Mouse (Mus musculus) mesoderm, embryonic 11.5 days (tissue): Measurements from ENCODE around the gene Acap2.

ENCODE experiments used
- DNase-seq: peaks from one replicate; pipeline ENCODE4 v3.0.0-alpha.2; 2012; ENCODE audit warnings: low read depth, low spot score

The Acap2 gene

GRCm38 (mm10) chr16:31205726-31206125 is 4.7 kb upstream of the Acap2 start:
- DNase-seq, result no peak

GRCm38 (mm10) chr16:31205187-31205586 is 4.1 kb upstream of the Acap2 start:
- no peak for DNase-seq

- DNase-seq, result no peak
Observed at GRCm38 (mm10) chr16:31204216-31204615, 3.2 kb upstream of the Acap2 start.

- DNase-seq, result no peak
Observed at GRCm38 (mm10) chr16:31201704-31202103, 659 bp upstream of the Acap2 start.

GRCm38 (mm10) chr16:31199926-31200789 is 887 bp downstream of the Acap2 start:
- DNase-seq, result peak; percentile 64

- peak; percentile 30 for DNase-seq
Observed at GRCm38 (mm10) chr16:31199591-31199925, 1.5 kb downstream of the Acap2 start.

GRCm38 (mm10) chr16:31196971-31197370 is 4.1 kb downstream of the Acap2 start:
- DNase-seq, result no peak

- peak; percentile 30 for DNase-seq
Observed at GRCm38 (mm10) chr16:31192526-31192925, 8.5 kb downstream of the Acap2 start.

- DNase-seq, result no peak
Observed at GRCm38 (mm10) chr16:31191818-31192217, 9.2 kb downstream of the Acap2 start.

GRCm38 (mm10) chr16:31190426-31190825 is 10.6 kb downstream of the Acap2 start:
- DNase-seq, result no peak

- DNase-seq, result no peak
Observed at GRCm38 (mm10) chr16:31189291-31189690, 11.8 kb downstream of the Acap2 start.

- no peak for DNase-seq
Observed at GRCm38 (mm10) chr16:31188799-31189198, 12.2 kb downstream of the Acap2 start.

- no peak for DNase-seq
Observed at GRCm38 (mm10) chr16:31188270-31188669, 12.8 kb downstream of the Acap2 start.

- no peak for DNase-seq
Observed at GRCm38 (mm10) chr16:31187192-31187591, 13.9 kb downstream of the Acap2 start.

GRCm38 (mm10) chr16:31185757-31186156 is 15.3 kb downstream of the Acap2 start:
- no peak for DNase-seq

GRCm38 (mm10) chr16:31184727-31185126 is 16.3 kb downstream of the Acap2 start:
- no peak for DNase-seq

GRCm38 (mm10) chr16:31182576-31182975 is 18.5 kb downstream of the Acap2 start:
- DNase-seq, result no peak

GRCm38 (mm10) chr16:31180843-31181242 is 20.2 kb downstream of the Acap2 start:
- no peak for DNase-seq

- DNase-seq, result no peak
Observed at GRCm38 (mm10) chr16:31179384-31179783, 21.7 kb downstream of the Acap2 start.

- DNase-seq, result no peak
Observed at GRCm38 (mm10) chr16:31174880-31175638, 26.0 kb downstream of the Acap2 start.

- DNase-seq, result no peak
Observed at GRCm38 (mm10) chr16:31172229-31172628, 28.8 kb downstream of the Acap2 start.

GRCm38 (mm10) chr16:31171418-31171817 is 29.6 kb downstream of the Acap2 start:
- no peak for DNase-seq

- no peak for DNase-seq
Observed at GRCm38 (mm10) chr16:31170297-31170696, 30.7 kb downstream of the Acap2 start.
